Mouse (Mus musculus) liver, embryonic 16.5 days (tissue): ENCODE data around the gene Abr. TPM values are rescaled to one million over a fixed set of nuclear protein-coding genes. Genes with fewer than 3 reads are reported as not detected.
A peak's percentile ranks its signal among the peaks of the same experiment; 100 is the strongest.

ENCODE experiments used
- ATAC-seq: fragments of 200-750 bp; cut with Nextera tagmentation; 2 replicates; pipeline ENCODE4 v1.8.0; 2017; ENCODE audit warnings: low read depth, mild to moderate bottlenecking, moderate number of reproducible peaks, moderate library complexity
- H3K27ac ChIP-seq: fragments of 300-500 bp; sonication (generic); 2 replicates; pipeline ENCODE4 v1.5.1; 2014; ENCODE audit warnings: mild to moderate bottlenecking, low read length
- H3K27me3 ChIP-seq: fragments of 300-500 bp; sonication (generic); 2 replicates; pipeline ENCODE4 v1.6.1; 2014; ENCODE audit warnings: low read depth, low read length, mixed read lengths; ENCODE audit not compliant: control insufficient read depth, insufficient read depth
- H3K36me3 ChIP-seq: fragments of 300-500 bp; sonication (generic); 2 replicates; pipeline ENCODE4 v1.6.1; 2014; ENCODE audit warnings: mild to moderate bottlenecking; ENCODE audit not compliant: control insufficient read depth, insufficient read depth
- H3K4me1 ChIP-seq: fragments of 300-500 bp; sonication (generic); 2 replicates; pipeline ENCODE4 v1.6.1; 2014; ENCODE audit warnings: low read depth, low read length, mixed read lengths; ENCODE audit not compliant: control insufficient read depth
- H3K4me2 ChIP-seq: fragments of 300-500 bp; sonication (generic); 2 replicates; pipeline ENCODE4 v1.6.1; 2014; ENCODE audit warnings: low read depth, low read length, mixed read lengths
- H3K4me3 ChIP-seq: fragments of 300-500 bp; sonication (generic); 2 replicates; pipeline ENCODE4 v1.5.1; 2014; ENCODE audit warnings: low read depth, mild to moderate bottlenecking, low read length
- H3K9ac ChIP-seq: fragments of 300-500 bp; sonication (generic); 2 replicates; pipeline ENCODE4 v1.6.1; 2014; ENCODE audit warnings: low read depth, low read length
- H3K9me3 ChIP-seq: fragments of 300-500 bp; sonication (generic); replicated peaks from 2 replicates; pipeline ENCODE4 v1.6.1; 2016; ENCODE audit warnings: low read length; ENCODE audit not compliant: control insufficient read depth
- WGBS: fragments of 180-500 bp; shearing (Covaris S2); extraction: QIAGEN DNeasy Blood & Tissue Kit; methylation state at CpG from one replicate; pipeline ENCODE4 v1.1.7; 2014; ENCODE audit not compliant: insufficient replicate concordance; 5-methylcytosine and 5-hydroxymethylcytosine counted together
- polyA plus RNA-seq: library from polyadenylated mRNA; unstranded; fragments of >200 nt; fragmentation: Nextera tagmentation; extraction: Ambion mirVana; gene quantifications from 2 replicates; pipeline ENCODE4 v1.2.1, GENCODE M21; 2015

Gene Abr
- polyA plus RNA-seq, 1 experiment from 2014 or later, result 3.7 TPM

DNA sequence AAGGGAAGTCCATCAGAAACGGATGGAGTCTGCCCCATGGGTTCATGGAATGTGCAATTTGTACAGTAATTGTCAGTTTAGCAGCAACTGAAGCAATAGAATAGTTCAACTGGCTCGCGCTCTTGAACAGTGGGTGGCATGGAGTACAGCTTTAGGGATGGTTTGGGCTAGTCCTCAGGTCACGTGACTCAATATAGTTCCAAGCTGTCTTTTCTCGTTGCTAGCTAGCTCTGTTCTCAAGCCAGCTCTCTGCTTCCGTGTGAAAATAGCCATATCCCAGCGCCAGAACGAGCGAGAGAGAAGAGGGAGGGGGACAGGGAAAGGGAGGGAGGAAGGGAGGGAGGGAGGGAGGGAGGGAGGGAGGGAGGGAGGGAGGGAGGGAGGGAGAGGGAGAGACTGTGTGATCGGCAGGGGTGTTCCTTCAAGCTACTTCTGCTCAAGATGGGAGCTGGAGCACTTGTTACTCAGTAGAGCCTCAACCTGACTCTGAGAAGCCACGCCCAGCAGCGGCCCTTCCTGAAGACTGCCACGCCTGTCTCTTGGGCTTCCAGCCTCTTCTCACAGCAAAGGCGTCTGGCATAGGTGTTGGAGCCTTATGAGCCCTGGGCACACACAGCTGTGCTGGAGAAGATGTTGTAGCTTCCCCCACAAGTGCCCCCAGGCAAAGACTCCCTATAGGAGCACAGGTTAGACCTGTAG is 28.9 kb upstream of the Abr start:
- Histone ChIP-seq H3K4me2 (no peak overlapping the region), H3K27ac (no peak overlapping the region), H3K27me3 (peaks cover 6% of the 10 kb centered on the region), H3K4me3 (no peak overlapping the region), H3K4me1 (no peaks in the 10 kb centered on the region), H3K9ac (no peak overlapping the region), H3K9me3 (no peaks in the 10 kb centered on the region), H3K36me3 (no peaks in the 10 kb centered on the region)
- ATAC-seq, result no peak
- WGBS, result 52% methylated on average over 13 of the region's 14 CpGs

GRCm38 (mm10) chr11:76647500-76647899 is 25.4 kb upstream of the Abr start:
- Histone ChIP-seq H3K9me3 (no peaks in the 10 kb centered on the region), H3K27me3 (peaks cover 16% of the 10 kb centered on the region), H3K4me1 (no peaks in the 10 kb centered on the region), H3K36me3 (no peaks in the 10 kb centered on the region), H3K27ac (no peak overlapping the region), H3K4me2 (no peak overlapping the region), H3K9ac (no peak overlapping the region), H3K4me3 (no peak overlapping the region)
- no peak for ATAC-seq
- whole genome bisulfite sequencing, result 3% methylated on average over 9 of the region's 9 CpGs

- ATAC-seq, result no peak
Observed at GRCm38 (mm10) chr11:76647062-76647461, 24.9 kb upstream of the Abr start.

DNA sequence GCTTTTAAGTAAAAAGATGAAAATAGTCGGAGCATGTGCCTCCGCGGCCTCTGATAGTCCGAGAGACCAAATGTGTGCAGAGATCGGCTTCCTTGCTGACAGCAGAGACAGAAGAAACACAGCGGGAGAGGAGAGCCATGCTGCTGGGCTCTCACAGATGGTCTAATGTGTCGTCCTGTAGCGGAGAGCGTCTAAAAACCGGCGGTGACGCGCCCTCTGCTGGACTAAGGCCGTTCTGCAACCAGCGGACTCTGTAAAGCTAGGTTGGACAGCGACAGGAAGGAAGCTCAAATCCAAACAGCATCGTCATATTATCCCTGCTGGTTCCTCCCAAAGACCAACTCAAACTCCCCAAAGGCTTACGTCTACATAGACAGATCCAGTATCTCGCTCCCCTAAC is 23.8 kb upstream of the Abr start:
- Histone ChIP-seq H3K27ac (no peak overlapping the region), H3K9me3 (no peaks in the 10 kb centered on the region), H3K9ac (no peak overlapping the region), H3K4me3 (no peak overlapping the region), H3K36me3 (no peaks in the 10 kb centered on the region), H3K4me1 (no peaks in the 10 kb centered on the region), H3K27me3 (peaks cover 16% of the 10 kb centered on the region), H3K4me2 (peak overlapping the region; percentile 3; the same call in 1 of the 2 replicates)
- ATAC-seq, result no peak
- under 1% methylated on average over 19 of the region's 19 CpGs for WGBS

More at GRCm38 (mm10) chr11:76647062-76647461, 24.9 kb upstream of the Abr start:
- Histone ChIP-seq H3K9ac (no peak overlapping the region), H3K4me3 (no peak overlapping the region), H3K4me2 (no peak overlapping the region), H3K36me3 (no peaks in the 10 kb centered on the region), H3K27me3 (peaks cover 16% of the 10 kb centered on the region), H3K4me1 (no peaks in the 10 kb centered on the region), H3K9me3 (no peaks in the 10 kb centered on the region), H3K27ac (no peak overlapping the region)
- 11% methylated on average over 7 of the region's 7 CpGs for WGBS

DNA sequence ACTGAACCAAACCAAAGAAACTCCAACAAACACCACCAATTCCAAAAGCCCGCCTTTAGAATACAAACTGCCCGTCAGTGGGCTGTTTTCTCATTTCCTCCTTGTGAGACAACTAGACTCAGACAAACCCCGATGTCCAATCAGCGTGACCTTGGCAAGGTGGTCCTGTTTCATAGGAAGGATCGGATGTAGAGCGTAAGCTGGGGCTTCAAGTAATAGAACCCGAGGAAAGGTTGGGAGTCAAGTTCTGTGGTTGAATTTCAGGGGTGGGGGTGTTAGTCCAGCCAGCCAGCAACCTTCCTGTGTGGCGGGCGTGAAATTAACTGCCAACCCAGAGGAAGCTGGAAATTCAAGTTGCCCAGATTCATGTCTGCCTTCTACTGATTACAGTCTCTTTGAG is 22.9 kb upstream of the Abr start:
- ATAC-seq, result no peak
- 29% methylated on average over 9 of the region's 9 CpGs for WGBS
- H3K27me3 ChIP-seq, result peaks cover 16% of the 10 kb centered on the region

DNA sequence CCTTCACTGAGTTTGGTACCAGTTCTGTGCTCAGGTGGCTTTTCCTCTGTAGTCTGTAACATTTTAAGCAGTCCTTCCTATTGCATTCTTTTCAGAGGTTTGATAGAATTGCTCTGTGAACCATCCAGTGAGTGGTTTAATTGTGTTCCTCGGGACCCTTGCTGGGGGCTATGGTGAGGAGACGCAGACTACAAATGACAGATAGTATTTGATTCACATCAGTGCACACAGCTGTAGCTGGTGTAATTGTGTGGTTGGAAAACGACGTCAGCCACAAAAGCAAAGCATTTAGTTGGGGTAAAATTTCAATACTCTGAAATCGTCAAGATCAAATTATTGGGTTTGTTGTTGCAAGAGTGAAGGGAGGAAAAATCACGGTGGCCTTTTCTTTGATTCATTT is 22.1 kb upstream of the Abr start:
- WGBS, result 63% methylated on average over 6 of the region's 6 CpGs
- Histone ChIP-seq H3K4me2 (no peak overlapping the region), H3K9ac (no peak overlapping the region), H3K27ac (no peak overlapping the region), H3K4me1 (no peaks in the 10 kb centered on the region), H3K4me3 (no peak overlapping the region), H3K9me3 (no peaks in the 10 kb centered on the region), H3K36me3 (no peaks in the 10 kb centered on the region), H3K27me3 (peaks cover 16% of the 10 kb centered on the region)
- no peak for ATAC-seq

More for the DNA sequence above, 22.9 kb upstream of the Abr start:
- Histone ChIP-seq H3K4me2 (no peak overlapping the region), H3K36me3 (no peaks in the 10 kb centered on the region), H3K9ac (no peak overlapping the region), H3K4me3 (no peak overlapping the region), H3K4me1 (no peaks in the 10 kb centered on the region), H3K27ac (no peak overlapping the region), H3K9me3 (no peaks in the 10 kb centered on the region)

- no peak for ATAC-seq
- H3K4me2 ChIP-seq, result no peak overlapping the region
- no peak overlapping the region for H3K9ac ChIP-seq
- H3K36me3 ChIP-seq, result no peaks in the 10 kb centered on the region
- no peaks in the 10 kb centered on the region for H3K4me1 ChIP-seq
- 52% methylated on average over 4 of the region's 4 CpGs for WGBS
- peaks cover 5% of the 10 kb centered on the region for H3K27me3 ChIP-seq
- no peak overlapping the region for H3K4me3 ChIP-seq
- no peaks in the 10 kb centered on the region for H3K9me3 ChIP-seq
- H3K27ac ChIP-seq, result no peak overlapping the region
Observed at GRCm38 (mm10) chr11:76640231-76640630, 18.1 kb upstream of the Abr start.

GRCm38 (mm10) chr11:76639269-76639985 is 17.3 kb upstream of the Abr start:
- H3K27me3 ChIP-seq, result no peaks in the 10 kb centered on the region
- H3K36me3 ChIP-seq, result no peaks in the 10 kb centered on the region
- H3K9me3 ChIP-seq, result no peaks in the 10 kb centered on the region
- H3K4me2 ChIP-seq, result no peak overlapping the region
- no peak for ATAC-seq
- H3K4me3 ChIP-seq, result no peak overlapping the region
- H3K9ac ChIP-seq, result no peak overlapping the region
- no peak overlapping the region for H3K27ac ChIP-seq
- no peaks in the 10 kb centered on the region for H3K4me1 ChIP-seq
- 72% methylated on average over 17 of the region's 17 CpGs for WGBS

DNA sequence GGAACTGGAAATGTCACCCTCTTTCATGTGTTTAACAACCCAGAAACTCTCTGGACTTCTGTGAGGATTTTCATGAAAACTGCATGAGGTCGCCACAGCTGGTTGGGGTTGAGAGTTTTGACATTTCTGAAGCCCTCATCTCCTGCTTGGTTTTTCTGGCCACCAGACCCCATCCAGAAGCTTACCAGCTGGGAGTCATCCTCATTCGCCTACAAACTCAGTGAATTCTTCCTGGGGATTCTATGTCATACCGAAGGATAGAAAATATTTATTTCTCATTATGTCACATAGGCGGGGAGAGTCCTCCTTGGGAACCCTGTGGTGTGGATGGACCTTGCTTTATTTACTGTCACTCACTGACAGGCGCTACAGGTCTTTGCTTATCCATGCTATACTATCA is 8.4 kb upstream of the Abr start:
- Histone ChIP-seq H3K9ac (no peak overlapping the region), H3K4me1 (no peaks in the 10 kb centered on the region), H3K4me3 (no peak overlapping the region), H3K9me3 (no peaks in the 10 kb centered on the region), H3K27me3 (no peaks in the 10 kb centered on the region), H3K4me2 (no peak overlapping the region), H3K27ac (no peak overlapping the region), H3K36me3 (no peaks in the 10 kb centered on the region)
- no peak for ATAC-seq
- WGBS, result 46% methylated on average over 5 of the region's 5 CpGs
